Mouse (Mus musculus) neural tube, embryonic 14.5 days (tissue): ENCODE measurements around the gene Tmem238l. TPM values are rescaled to one million over a fixed set of nuclear protein-coding genes. Genes with fewer than 3 reads are reported as not detected.

ENCODE experiments used
- ATAC-seq: fragments of 200-750 bp; cut with Nextera tagmentation; 2 replicates; pipeline ENCODE4 v1.8.0; 2017; ENCODE audit warnings: low read depth, mild to moderate bottlenecking, moderate TSS enrichment, moderate library complexity
- H3K27ac ChIP-seq: fragments of 300-500 bp; sonication (generic); 2 replicates; pipeline ENCODE4 v1.5.1; 2014; ENCODE audit warnings: low read depth, mild to moderate bottlenecking, control low read depth, low read length, moderate library complexity, mixed read lengths
- H3K27me3 ChIP-seq: fragments of 300-500 bp; sonication (generic); 2 replicates; pipeline ENCODE4 v1.6.1; 2014; ENCODE audit warnings: low read length; ENCODE audit not compliant: control insufficient read depth, insufficient read depth
- H3K36me3 ChIP-seq: fragments of 300-500 bp; sonication (generic); 2 replicates; pipeline ENCODE4 v1.6.1; 2014; ENCODE audit warnings: low read length, mixed read lengths; ENCODE audit not compliant: control insufficient read depth, insufficient read depth
- H3K4me1 ChIP-seq: fragments of 300-500 bp; sonication (generic); 2 replicates; pipeline ENCODE4 v1.6.1; 2014; ENCODE audit warnings: low read length; ENCODE audit not compliant: control insufficient read depth, insufficient read depth
- H3K4me2 ChIP-seq: fragments of 300-500 bp; sonication (generic); 2 replicates; pipeline ENCODE4 v1.6.1; 2014; ENCODE audit warnings: mild to moderate bottlenecking, low read depth, low read length, control low read depth
- H3K4me3 ChIP-seq: fragments of 300-500 bp; sonication (generic); 2 replicates; pipeline ENCODE4 v1.5.1; 2014; ENCODE audit warnings: low read depth, low read length, control low read depth, mixed read lengths
- H3K9ac ChIP-seq: fragments of 300-500 bp; sonication (generic); replicated peaks from 2 replicates; pipeline ENCODE4 v1.6.1; 2014; ENCODE audit warnings: low read depth, mild to moderate bottlenecking, control low read depth, low read length, mixed read lengths
- H3K9me3 ChIP-seq: fragments of 300-500 bp; sonication (generic); 2 replicates; pipeline ENCODE4 v1.6.1; 2016; ENCODE audit warnings: low read length; ENCODE audit not compliant: control insufficient read depth
- WGBS: fragments of 180-500 bp; shearing (Covaris S2); extraction: QIAGEN DNeasy Blood & Tissue Kit; methylation state at CpG from one replicate; pipeline ENCODE4 v1.1.7; 2014; 5-methylcytosine and 5-hydroxymethylcytosine counted together
- polyA plus RNA-seq: library from polyadenylated mRNA; unstranded; fragments of >200 nt; fragmentation: Nextera tagmentation; extraction: Ambion mirVana; gene quantifications from 2 replicates; pipeline ENCODE4 v1.2.1, GENCODE M21; 2014

Tmem238l gene
- polyA plus RNA-seq, 1 experiment from 2014 or later, result not detected

GRCm38 (mm10) chr11:67010430-67010829 is 54.0 kb downstream of the Tmem238l start:
- peaks cover 11% of the 10 kb centered on the region; the same call in 1 of the 2 replicates for H3K4me1 ChIP-seq
- no peak overlapping the region for H3K4me3 ChIP-seq
- H3K4me2 ChIP-seq, result no peak overlapping the region; the same call in 1 of the 2 replicates
- H3K9ac ChIP-seq, result no peak overlapping the region
- H3K9me3 ChIP-seq, result no peaks in the 10 kb centered on the region
- no peaks in the 10 kb centered on the region for H3K36me3 ChIP-seq
- 0 out of 2 replicates have a peak, but pooled peaks have one; percentile 61 for ATAC-seq
- 6% methylated on average over 8 of the region's 8 CpGs for WGBS
- no peaks in the 10 kb centered on the region for H3K27me3 ChIP-seq
- no peak overlapping the region for H3K27ac ChIP-seq

GRCm38 (mm10) chr11:67011635-67012034 is 55.2 kb downstream of the Tmem238l start:
- H3K4me1 ChIP-seq, result peaks cover 11% of the 10 kb centered on the region; the same call in 1 of the 2 replicates
- no peak overlapping the region for H3K27ac ChIP-seq
- H3K9me3 ChIP-seq, result no peaks in the 10 kb centered on the region
- no peak overlapping the region for H3K4me2 ChIP-seq
- ATAC-seq, result no peak
- 19% methylated on average over 4 of the region's 4 CpGs for WGBS
- H3K4me3 ChIP-seq, result no peak overlapping the region
- H3K27me3 ChIP-seq, result no peaks in the 10 kb centered on the region
- H3K36me3 ChIP-seq, result no peaks in the 10 kb centered on the region
- no peak overlapping the region for H3K9ac ChIP-seq

Other genes with a start within 250 kb of the Tmem238l start
- gene Pirt, start 44.7 kb upstream of the Tmem238l start, polyA plus RNA-seq, result 0.83 and 29.1 TPM in 2 replicates
- gene Tmem220, start 68.5 kb downstream of the Tmem238l start, polyA plus RNA-seq, result 0.64 and 0.93 TPM in 2 replicates
- gene Adprm, start 96.0 kb downstream of the Tmem238l start, polyA plus RNA-seq, result 34.5 and 35.1 TPM in 2 replicates
- gene Sco1, start 96.0 kb downstream of the Tmem238l start, polyA plus RNA-seq, result 14.4 and 15.7 TPM in 2 replicates
- gene Myh3, start 121.7 kb downstream of the Tmem238l start, polyA plus RNA-seq, result 0.48 and 1.6 TPM in 2 replicates
- 0.22 and 0.33 TPM in 2 replicates for gene Myh2, start 214.4 kb downstream of the Tmem238l start, polyA plus RNA-seq
- gene Myh1, start 243.4 kb downstream of the Tmem238l start, polyA plus RNA-seq, result 0.03 and 0.12 TPM in 2 replicates